Mouse (Mus musculus): ENCODE measurements at regions not wholly inside any gene's neighbourhood (a gene's known extent, or its start where the extent isn't known, plus 50 kb on each side); places are given as distances from the start of the nearest gene placed in this dataset.

GRCm38 (mm10) chr9:52337786-52338322 is 169.5 kb upstream of the Zc3h12c start:
- WGBS: 68% methylated on average over 4 of the region's 4 CpGs
- Histone ChIP-seq H3K36me3 (ENCODE audit: control insufficient read depth, insufficient read depth, low read length) (no peaks in the 10 kb centered on the region), H3K27ac (ENCODE audit: low read depth, low read length) (no peak overlapping the region), H3K9me3 (ENCODE audit: control insufficient read depth, low read length) (no peaks in the 10 kb centered on the region), H3K27me3 (ENCODE audit: control insufficient read depth, insufficient read depth, low read length) (no peaks in the 10 kb centered on the region), H3K4me3 (ENCODE audit: low read depth, low read length) (no peak overlapping the region), H3K9ac (ENCODE audit: low read length) (no peak overlapping the region), H3K4me2 (no peak overlapping the region), H3K4me1 (ENCODE audit: control insufficient read depth, insufficient read depth, low read length) (no peaks in the 10 kb centered on the region)
- DNase-seq (ENCODE audit: low spot score, missing footprints): no peak
- no peak for ATAC-seq (ENCODE audit: low FRiP score)

- ATAC-seq (ENCODE audit: low FRiP score) (no peak), DNase-seq (ENCODE audit: low spot score, missing footprints) (no peak)
- H3K27me3 ChIP-seq (ENCODE audit: control insufficient read depth, insufficient read depth, low read length): no peaks in the 10 kb centered on the region
- H3K9me3 ChIP-seq (ENCODE audit: control insufficient read depth, low read length): no peaks in the 10 kb centered on the region
- H3K36me3 ChIP-seq (ENCODE audit: control insufficient read depth, insufficient read depth, low read length): no peaks in the 10 kb centered on the region
- no peak overlapping the region for H3K27ac ChIP-seq (ENCODE audit: low read depth, low read length)
- H3K9ac ChIP-seq (ENCODE audit: low read length): no peak overlapping the region
- H3K4me3 ChIP-seq (ENCODE audit: low read depth, low read length): no peak overlapping the region
- no peak overlapping the region for H3K4me2 ChIP-seq
- no peaks in the 10 kb centered on the region for H3K4me1 ChIP-seq (ENCODE audit: control insufficient read depth, insufficient read depth, low read length)
- WGBS: 90% methylated on average over 3 of the region's 3 CpGs
Observed at GRCm38 (mm10) chr9:52334767-52335166, 166.4 kb upstream of the Zc3h12c start.

DNA sequence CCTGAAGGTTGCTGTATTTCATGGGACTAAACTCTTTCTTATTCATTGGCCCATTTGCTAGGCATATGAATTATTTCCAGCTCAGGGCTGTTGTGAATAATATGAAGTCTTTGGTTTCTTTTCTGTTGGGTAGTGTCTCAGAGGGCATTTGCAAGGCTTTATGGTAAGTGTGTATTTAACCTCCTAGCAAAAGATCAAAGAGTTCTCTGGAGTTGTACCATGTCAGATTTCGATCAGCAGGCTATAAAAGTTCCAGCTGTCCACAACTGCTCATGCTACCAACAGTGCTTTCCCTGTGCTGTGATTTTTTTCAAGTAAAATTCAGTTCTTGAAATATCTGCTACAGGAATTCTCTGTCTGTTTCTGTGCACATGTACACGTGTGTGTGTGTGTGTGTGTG is 165.5 kb upstream of the Zc3h12c start:
- no peak overlapping the region for H3K4me3 ChIP-seq (ENCODE audit: low read depth, low read length)
- no peaks in the 10 kb centered on the region for H3K9me3 ChIP-seq (ENCODE audit: control insufficient read depth, low read length)
- WGBS: 63% methylated on average over 2 of the region's 2 CpGs
- no peak for DNase-seq (ENCODE audit: low spot score, missing footprints)
- no peaks in the 10 kb centered on the region for H3K27me3 ChIP-seq (ENCODE audit: control insufficient read depth, insufficient read depth, low read length)
- ATAC-seq (ENCODE audit: low FRiP score): no peak
- H3K9ac ChIP-seq (ENCODE audit: low read length): no peak overlapping the region
- no peak overlapping the region for H3K27ac ChIP-seq (ENCODE audit: low read depth, low read length)
- H3K36me3 ChIP-seq (ENCODE audit: control insufficient read depth, insufficient read depth, low read length): no peaks in the 10 kb centered on the region
- H3K4me2 ChIP-seq: no peak overlapping the region
- H3K4me1 ChIP-seq (ENCODE audit: control insufficient read depth, insufficient read depth, low read length): no peaks in the 10 kb centered on the region

DNA sequence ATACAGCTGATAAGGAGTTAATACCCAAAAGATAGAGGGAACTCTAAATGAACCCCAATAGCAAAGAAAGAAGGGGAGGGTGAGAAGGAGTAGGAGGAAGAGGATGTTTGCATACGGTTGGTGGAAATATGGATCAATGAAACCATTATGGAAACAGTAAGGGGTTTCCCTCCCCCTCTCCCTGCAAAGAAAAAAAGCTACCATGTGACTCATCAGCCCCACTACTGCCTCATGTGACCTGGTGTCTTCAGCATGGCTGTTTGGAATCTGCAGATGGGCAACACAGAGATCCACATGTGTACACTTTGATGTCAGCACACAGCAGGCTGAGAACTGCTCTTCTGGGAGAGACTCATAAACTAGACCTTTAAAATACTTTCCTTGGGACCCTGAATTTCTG is 163.4 kb upstream of the Zc3h12c start:
- Histone ChIP-seq H3K27ac (ENCODE audit: low read depth, low read length) (no peak overlapping the region), H3K27me3 (ENCODE audit: control insufficient read depth, insufficient read depth, low read length) (no peaks in the 10 kb centered on the region), H3K9ac (ENCODE audit: low read length) (no peak overlapping the region), H3K4me3 (ENCODE audit: low read depth, low read length) (no peak overlapping the region), H3K36me3 (ENCODE audit: control insufficient read depth, insufficient read depth, low read length) (no peaks in the 10 kb centered on the region), H3K4me1 (ENCODE audit: control insufficient read depth, insufficient read depth, low read length) (no peaks in the 10 kb centered on the region), H3K9me3 (ENCODE audit: control insufficient read depth, low read length) (no peaks in the 10 kb centered on the region), H3K4me2 (no peak overlapping the region)
- ATAC-seq (ENCODE audit: low FRiP score) (no peak), DNase-seq (ENCODE audit: low spot score, missing footprints) (no peak)
- 84% methylated on average over 1 of the region's 1 CpGs for WGBS

DNA sequence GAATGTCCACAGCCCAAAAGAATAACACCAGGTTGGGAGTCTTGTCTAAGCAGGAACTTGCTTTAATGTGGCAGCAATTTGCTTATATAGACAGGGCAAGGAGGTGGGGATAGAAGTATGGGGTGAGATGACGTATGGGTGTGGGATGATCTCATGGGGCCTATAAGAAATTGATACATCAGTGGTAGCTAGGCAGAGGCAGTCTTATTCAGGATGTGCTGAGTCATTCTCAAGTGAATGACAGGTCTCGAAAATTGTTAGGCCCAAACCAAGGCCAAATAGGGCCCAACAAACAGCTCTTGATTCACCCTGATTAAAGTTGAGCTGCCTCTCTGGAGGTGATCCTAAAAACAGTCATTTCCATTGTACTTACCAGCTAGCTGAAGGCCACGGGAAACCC is 162.3 kb upstream of the Zc3h12c start:
- H3K4me2 ChIP-seq: no peak overlapping the region
- H3K36me3 ChIP-seq (ENCODE audit: control insufficient read depth, insufficient read depth, low read length): no peaks in the 10 kb centered on the region
- H3K9ac ChIP-seq (ENCODE audit: low read length): no peak overlapping the region
- no peaks in the 10 kb centered on the region for H3K9me3 ChIP-seq (ENCODE audit: control insufficient read depth, low read length)
- ATAC-seq (ENCODE audit: low FRiP score) (no peak), DNase-seq (ENCODE audit: low spot score, missing footprints) (no peak)
- 77% methylated on average over 3 of the region's 3 CpGs for WGBS
- H3K4me1 ChIP-seq (ENCODE audit: control insufficient read depth, insufficient read depth, low read length): no peaks in the 10 kb centered on the region
- H3K27ac ChIP-seq (ENCODE audit: low read depth, low read length): no peak overlapping the region
- H3K4me3 ChIP-seq (ENCODE audit: low read depth, low read length): no peak overlapping the region
- H3K27me3 ChIP-seq (ENCODE audit: control insufficient read depth, insufficient read depth, low read length): no peaks in the 10 kb centered on the region

DNA sequence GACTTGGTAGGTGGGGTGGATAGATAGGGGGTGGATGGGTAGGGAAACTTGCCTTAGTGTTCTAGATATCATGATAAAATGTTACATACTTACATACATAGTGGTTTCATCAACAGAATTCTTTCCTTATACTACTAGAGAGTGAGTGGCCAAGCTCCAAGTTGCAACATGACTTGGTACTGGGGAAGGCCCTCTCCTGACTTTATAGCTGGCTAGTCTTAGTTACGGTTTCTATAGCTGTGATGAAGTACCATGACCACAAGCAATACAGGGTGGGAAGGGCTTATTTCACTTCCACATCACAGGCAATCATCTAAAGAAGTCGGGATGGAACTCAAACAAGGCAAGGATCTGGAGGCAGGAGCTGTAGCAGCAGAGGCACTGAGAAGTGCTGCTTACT is 156.0 kb upstream of the Zc3h12c start:
- DNase-seq (ENCODE audit: low spot score, missing footprints): no peak
- no peaks in the 10 kb centered on the region for H3K27me3 ChIP-seq (ENCODE audit: control insufficient read depth, insufficient read depth, low read length)
- H3K4me3 ChIP-seq (ENCODE audit: low read depth, low read length): no peak overlapping the region
- H3K9me3 ChIP-seq (ENCODE audit: control insufficient read depth, low read length): no peaks in the 10 kb centered on the region
- H3K4me1 ChIP-seq (ENCODE audit: control insufficient read depth, insufficient read depth, low read length): no peaks in the 10 kb centered on the region
- H3K9ac ChIP-seq (ENCODE audit: low read length): no peak overlapping the region
- no peak overlapping the region for H3K27ac ChIP-seq (ENCODE audit: low read depth, low read length)
- no peak overlapping the region for H3K4me2 ChIP-seq
- ATAC-seq (ENCODE audit: low FRiP score): no peak
- WGBS: 90% methylated on average over 2 of the region's 2 CpGs
- H3K36me3 ChIP-seq (ENCODE audit: control insufficient read depth, insufficient read depth, low read length): no peaks in the 10 kb centered on the region

GRCm38 (mm10) chr9:52323757-52324156 is 155.4 kb upstream of the Zc3h12c start:
- Histone ChIP-seq H3K27me3 (ENCODE audit: control insufficient read depth, insufficient read depth, low read length) (no peaks in the 10 kb centered on the region), H3K9me3 (ENCODE audit: control insufficient read depth, low read length) (no peaks in the 10 kb centered on the region), H3K4me2 (no peak overlapping the region), H3K4me1 (ENCODE audit: control insufficient read depth, insufficient read depth, low read length) (no peaks in the 10 kb centered on the region), H3K9ac (ENCODE audit: low read length) (no peak overlapping the region), H3K36me3 (ENCODE audit: control insufficient read depth, insufficient read depth, low read length) (no peaks in the 10 kb centered on the region), H3K27ac (ENCODE audit: low read depth, low read length) (no peak overlapping the region), H3K4me3 (ENCODE audit: low read depth, low read length) (no peak overlapping the region)
- no peak for DNase-seq (ENCODE audit: low spot score, missing footprints)
- no peak for ATAC-seq (ENCODE audit: low FRiP score)
- WGBS: 91% methylated on average over 1 of the region's 1 CpGs

DNA sequence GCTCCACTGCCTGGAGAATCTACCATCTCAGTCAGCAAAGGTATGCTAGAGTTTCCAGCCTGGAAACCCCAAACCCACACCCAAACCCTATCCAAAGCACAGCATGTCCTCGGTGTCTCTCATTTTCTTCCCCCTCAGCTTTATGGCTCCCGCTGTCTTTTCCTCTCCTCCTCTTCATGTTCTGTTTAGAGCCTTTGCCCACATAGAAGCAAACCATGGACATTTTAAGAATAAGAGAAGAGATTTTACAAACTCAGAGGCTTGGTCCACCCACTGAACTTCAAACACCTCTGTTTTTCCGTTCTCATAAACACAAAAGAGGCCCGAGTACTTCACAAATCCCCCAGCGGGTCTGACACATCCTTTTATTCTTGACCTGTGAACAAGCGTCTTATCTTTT is 154.9 kb upstream of the Zc3h12c start:
- 84% methylated on average over 6 of the region's 6 CpGs for WGBS
- DNase-seq (ENCODE audit: low spot score, missing footprints) (no peak), ATAC-seq (ENCODE audit: low FRiP score) (no peak)
- Histone ChIP-seq H3K4me2 (no peak overlapping the region), H3K27me3 (ENCODE audit: control insufficient read depth, insufficient read depth, low read length) (no peaks in the 10 kb centered on the region), H3K4me3 (ENCODE audit: low read depth, low read length) (no peak overlapping the region), H3K9ac (ENCODE audit: low read length) (no peak overlapping the region), H3K4me1 (ENCODE audit: control insufficient read depth, insufficient read depth, low read length) (no peaks in the 10 kb centered on the region), H3K27ac (ENCODE audit: low read depth, low read length) (no peak overlapping the region), H3K9me3 (ENCODE audit: control insufficient read depth, low read length) (no peaks in the 10 kb centered on the region), H3K36me3 (ENCODE audit: control insufficient read depth, insufficient read depth, low read length) (no peaks in the 10 kb centered on the region)

DNA sequence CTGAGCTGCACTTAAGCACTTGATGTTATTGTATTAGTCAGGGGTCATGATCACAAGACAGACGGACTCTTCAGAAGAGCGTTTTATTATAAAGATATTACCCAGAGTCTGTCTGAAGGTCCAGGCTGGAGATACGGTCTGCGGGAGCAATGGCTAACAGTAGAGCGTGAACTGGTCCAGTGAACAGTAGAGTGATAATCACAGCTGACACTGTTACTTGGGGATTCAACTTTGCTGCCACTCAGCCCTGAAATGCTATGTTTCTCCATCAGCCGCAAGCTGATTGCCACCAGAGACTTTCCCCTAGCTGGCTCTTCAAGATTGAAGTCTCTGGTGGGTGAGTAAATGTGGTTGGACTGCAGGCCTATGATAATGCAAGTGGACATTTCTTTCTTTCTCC is 133.1 kb upstream of the Zc3h12c start:
- DNase-seq (ENCODE audit: low spot score, missing footprints) (no peak), ATAC-seq (ENCODE audit: low FRiP score) (no peak)
- H3K4me3 ChIP-seq (ENCODE audit: low read depth, low read length): no peak overlapping the region
- H3K4me2 ChIP-seq: no peak overlapping the region
- H3K27me3 ChIP-seq (ENCODE audit: control insufficient read depth, insufficient read depth, low read length): no peaks in the 10 kb centered on the region
- no peak overlapping the region for H3K9ac ChIP-seq (ENCODE audit: low read length)
- H3K4me1 ChIP-seq (ENCODE audit: control insufficient read depth, insufficient read depth, low read length): no peaks in the 10 kb centered on the region
- no peaks in the 10 kb centered on the region for H3K36me3 ChIP-seq (ENCODE audit: control insufficient read depth, insufficient read depth, low read length)
- H3K9me3 ChIP-seq (ENCODE audit: control insufficient read depth, low read length): no peaks in the 10 kb centered on the region
- no peak overlapping the region for H3K27ac ChIP-seq (ENCODE audit: low read depth, low read length)
- 93% methylated on average over 6 of the region's 6 CpGs for WGBS

- Histone ChIP-seq H3K27me3 (ENCODE audit: control insufficient read depth, insufficient read depth, low read length) (no peaks in the 10 kb centered on the region), H3K9ac (ENCODE audit: low read length) (no peak overlapping the region), H3K4me1 (ENCODE audit: control insufficient read depth, insufficient read depth, low read length) (no peaks in the 10 kb centered on the region), H3K4me3 (ENCODE audit: low read depth, low read length) (no peak overlapping the region), H3K4me2 (no peak overlapping the region), H3K36me3 (ENCODE audit: control insufficient read depth, insufficient read depth, low read length) (no peaks in the 10 kb centered on the region), H3K27ac (ENCODE audit: low read depth, low read length) (no peak overlapping the region), H3K9me3 (ENCODE audit: control insufficient read depth, low read length) (no peaks in the 10 kb centered on the region)
- DNase-seq (ENCODE audit: low spot score, missing footprints): peak; percentile 91
- WGBS: 15% methylated on average over 6 of the region's 6 CpGs
- peak; percentile 44; the same call in 1 of the 2 replicates for ATAC-seq (ENCODE audit: low FRiP score)
Observed at GRCm38 (mm10) chr9:52298329-52298728, 130.0 kb upstream of the Zc3h12c start.

All from midbrain, embryonic 11.5 days (tissue).